Mouse (Mus musculus) liver, adult 2 months (tissue): ENCODE measurements at regions not wholly inside any gene's neighbourhood (a gene's known extent, or its start where the extent isn't known, plus 50 kb on each side); places are given as distances from the start of the nearest gene placed in this dataset.

Experiments used
- DNase-seq: peaks from one replicate; pipeline ENCODE4 v3.0.0-alpha.2; 2011; ENCODE audit warnings: low read depth, low spot score; ENCODE audit errors: extremely low read depth
- H3K27ac ChIP-seq: fragments of 200-500 bp; replicated peaks from 2 replicates; pipeline ENCODE4 v1.5.1; 2012; ENCODE audit warnings: low read depth, mild to moderate bottlenecking, control low read depth, inconsistent platforms, low read length; ENCODE audit not compliant: insufficient read depth
- H3K27me3 ChIP-seq: fragments of 200-500 bp; 2 replicates; pipeline ENCODE4 v1.6.1; 2012; ENCODE audit warnings: mild to moderate bottlenecking, moderate library complexity, low read length, inconsistent platforms; ENCODE audit not compliant: control insufficient read depth, insufficient read depth
- H3K36me3 ChIP-seq: fragments of 200-500 bp; 2 replicates; pipeline ENCODE4 v1.6.1; 2012; ENCODE audit warnings: low read length, inconsistent platforms; ENCODE audit not compliant: control insufficient read depth, insufficient read depth
- H3K4me1 ChIP-seq: fragments of 200-500 bp; 2 replicates; pipeline ENCODE4 v1.6.1; 2011; ENCODE audit warnings: low read length; ENCODE audit not compliant: control insufficient read depth, insufficient read depth
- H3K4me3 ChIP-seq: fragments of 200-500 bp; 2 replicates; pipeline ENCODE4 v1.5.1; 2011; ENCODE audit warnings: low read depth, mild to moderate bottlenecking, control low read depth, low read length, moderate library complexity; ENCODE audit not compliant: insufficient read depth
- H3K79me2 ChIP-seq: fragments of 200-500 bp; 2 replicates; pipeline ENCODE4 v1.6.1; 2012; ENCODE audit warnings: inconsistent platforms, mild to moderate bottlenecking, low read length, moderate library complexity; ENCODE audit not compliant: control insufficient read depth, insufficient read depth
- H3K9ac ChIP-seq: fragments of 200-500 bp; 2 replicates; pipeline ENCODE4 v1.6.1; 2012; ENCODE audit warnings: low read depth, mild to moderate bottlenecking, control low read depth, inconsistent platforms, low read length
- CTCF ChIP-seq: fragments of 200-500 bp; IDR thresholded peaks from 2 replicates; pipeline ENCODE4 v1.5.1; 2011; ENCODE audit warnings: low read depth, low read length, control low read depth
- POLR2A ChIP-seq: fragments of 200-500 bp; IDR thresholded peaks from 2 replicates; pipeline ENCODE4 v1.6.1; 2011; ENCODE audit warnings: low read length, control low read depth; ENCODE audit not compliant: insufficient read depth; ENCODE audit errors: extremely low read depth
- WGBS: fragments of 180-500 bp; shearing (Covaris S2); methylation state at CpG from one replicate; pipeline ENCODE4 v1.1.7; 2018; 5-methylcytosine and 5-hydroxymethylcytosine counted together

- H3K4me3 ChIP-seq: no peak overlapping the region
- H3K9ac ChIP-seq: no peak overlapping the region
- DNase-seq: no peak
- TF ChIP-seq POLR2A (no peak), CTCF (no peak)
- H3K27ac ChIP-seq: no peak overlapping the region
- H3K27me3 ChIP-seq: no peaks in the 10 kb centered on the region
- H3K79me2 ChIP-seq: no peaks in the 10 kb centered on the region
- H3K4me1 ChIP-seq: no peaks in the 10 kb centered on the region
- no peaks in the 10 kb centered on the region for H3K36me3 ChIP-seq
Measured at GRCm38 (mm10) chr1:114835926-114836325, 848.6 kb upstream of the Cntnap5a start.

DNA sequence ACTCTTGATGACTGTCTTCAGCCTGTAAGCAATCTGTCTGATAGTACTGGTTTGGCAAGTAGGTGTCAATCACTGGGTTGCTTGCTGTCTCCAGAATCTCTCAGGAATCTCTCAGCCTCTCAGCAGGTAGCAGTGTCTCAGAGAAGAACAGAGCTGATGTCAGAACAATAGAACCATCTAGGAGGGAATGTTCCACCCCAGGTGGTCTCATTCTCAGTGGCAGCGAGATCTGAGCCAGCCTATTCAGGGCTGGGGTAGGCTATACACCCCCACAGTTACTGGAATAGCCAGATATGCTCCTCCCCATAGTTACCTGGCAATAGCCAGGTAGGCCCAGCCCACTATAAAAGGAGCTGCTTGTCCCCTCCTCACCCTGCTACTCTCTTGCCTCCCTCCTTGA is 834.9 kb upstream of the Cntnap5a start:
- H3K4me3 ChIP-seq: no peak overlapping the region
- no peaks in the 10 kb centered on the region for H3K4me1 ChIP-seq
- H3K36me3 ChIP-seq: no peaks in the 10 kb centered on the region
- no peaks in the 10 kb centered on the region for H3K79me2 ChIP-seq
- 9% methylated on average over 1 of the region's 1 CpGs for WGBS
- no peak for TF ChIP-seq POLR2A
- no peak for TF ChIP-seq CTCF
- H3K9ac ChIP-seq: no peak overlapping the region
- no peaks in the 10 kb centered on the region for H3K27me3 ChIP-seq
- DNase-seq: no peak
- H3K27ac ChIP-seq: no peak overlapping the region

DNA sequence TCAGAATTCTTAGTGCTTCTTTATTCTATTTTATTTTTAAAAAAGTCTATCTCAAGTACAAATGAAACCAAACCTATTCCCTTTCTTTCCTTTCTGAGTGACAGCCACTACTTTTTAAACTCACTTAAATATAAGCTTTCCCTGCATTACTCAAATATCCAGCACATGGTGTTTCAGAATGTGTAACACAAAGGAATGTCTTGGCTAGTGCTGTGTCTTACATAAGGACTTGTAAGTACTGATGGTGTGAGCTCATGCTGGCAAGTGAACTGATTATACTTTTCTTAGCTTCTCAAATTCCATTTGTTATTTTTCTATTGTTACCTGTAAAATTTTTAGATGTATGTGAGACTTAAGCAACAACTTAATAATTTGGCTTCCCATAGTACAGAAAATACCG is 823.6 kb upstream of the Cntnap5a start:
- no peak overlapping the region for H3K9ac ChIP-seq
- no peaks in the 10 kb centered on the region for H3K36me3 ChIP-seq
- H3K27ac ChIP-seq: no peak overlapping the region
- WGBS: 88% methylated on average over 1 of the region's 1 CpGs
- H3K4me1 ChIP-seq: no peaks in the 10 kb centered on the region
- no peak for DNase-seq
- H3K4me3 ChIP-seq: no peak overlapping the region
- H3K27me3 ChIP-seq: no peaks in the 10 kb centered on the region
- TF ChIP-seq POLR2A (no peak), CTCF (no peak)
- H3K79me2 ChIP-seq: no peaks in the 10 kb centered on the region

DNA sequence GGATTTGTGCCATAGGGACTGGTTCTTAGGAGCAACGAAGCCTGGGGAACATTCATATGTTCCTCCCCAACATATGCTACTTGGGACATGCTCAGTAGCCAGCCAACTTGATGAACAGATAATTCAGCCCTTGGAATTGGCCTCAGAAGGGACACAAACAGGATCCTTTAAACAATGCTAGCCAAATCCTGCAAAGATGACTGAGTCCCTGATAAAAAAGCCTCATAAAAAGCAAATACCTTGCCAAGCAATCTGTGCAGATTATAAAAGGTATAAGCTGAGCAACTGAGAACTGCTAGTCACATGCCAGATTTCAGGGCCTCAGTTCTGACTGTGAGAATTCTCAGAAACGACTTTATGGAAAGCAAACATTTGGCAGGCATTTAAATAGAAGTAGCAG is 821.6 kb upstream of the Cntnap5a start:
- H3K4me1 ChIP-seq: no peaks in the 10 kb centered on the region
- DNase-seq: no peak
- no peak overlapping the region for H3K27ac ChIP-seq
- TF ChIP-seq POLR2A (no peak), CTCF (no peak)
- no peak overlapping the region for H3K4me3 ChIP-seq
- H3K9ac ChIP-seq: no peak overlapping the region
- H3K27me3 ChIP-seq: no peaks in the 10 kb centered on the region
- no peaks in the 10 kb centered on the region for H3K79me2 ChIP-seq
- 41% methylated on average over 2 of the region's 2 CpGs for WGBS
- no peaks in the 10 kb centered on the region for H3K36me3 ChIP-seq

GRCm38 (mm10) chr1:114875791-114876190 is 808.8 kb upstream of the Cntnap5a start:
- H3K79me2 ChIP-seq: no peaks in the 10 kb centered on the region
- no peak overlapping the region for H3K9ac ChIP-seq
- TF ChIP-seq POLR2A (no peak), CTCF (no peak)
- no peaks in the 10 kb centered on the region for H3K4me1 ChIP-seq
- H3K4me3 ChIP-seq: no peak overlapping the region
- no peaks in the 10 kb centered on the region for H3K36me3 ChIP-seq
- DNase-seq: peak; percentile 91
- no peaks in the 10 kb centered on the region for H3K27me3 ChIP-seq
- WGBS: 68% methylated on average over 4 of the region's 4 CpGs
- H3K27ac ChIP-seq: no peak overlapping the region
